Mouse (Mus musculus) layer of hippocampus, postnatal 25 days (tissue): ENCODE measurements around the gene Tns1. TPM values are rescaled to one million over a fixed set of nuclear protein-coding genes. Genes with fewer than 3 reads are reported as not detected.

ENCODE experiments used
- DNase-seq, 2 experiments: peaks; one replicate each; pipeline ENCODE4 v3.0.0; 2022; ENCODE audit warnings: mixed read lengths in 2 of 2, low spot score in 1 of 2; ENCODE audit errors: extremely low spot score in 1 of 2
- total RNA-seq, 2 experiments: library from RNA; stranded (reverse); gene quantifications; 2 replicates each; pipeline ENCODE4 v1.2.3; 2021

The Tns1 gene
- total RNA-seq, 2 experiments from 2014 or later = 29.6 to 41.9 TPM

DNA sequence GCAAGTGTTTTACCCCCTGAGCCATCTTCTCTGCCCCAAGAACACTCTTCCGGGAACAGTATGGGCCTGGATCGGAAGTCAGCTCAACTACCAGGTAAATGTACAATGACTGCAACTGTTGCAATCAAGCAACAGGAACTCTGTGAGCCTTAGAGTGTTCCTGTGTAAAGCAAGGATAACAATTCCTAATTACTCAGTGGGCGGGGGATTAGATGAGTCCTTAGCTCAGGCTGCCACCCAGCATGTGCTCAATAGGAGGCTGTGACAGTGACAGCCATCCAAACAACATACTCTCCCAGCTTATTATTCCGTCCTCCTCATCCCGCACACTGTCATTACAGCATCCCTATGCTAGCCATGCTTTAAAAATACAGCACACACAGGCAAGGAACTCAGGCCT, 200.0 kb downstream of the Tns1 start:
- no peak for DNase-seq

- no peak for DNase-seq
Measured at GRCm38 (mm10) chr1:73923185-73923584, 201.1 kb downstream of the Tns1 start.

DNA sequence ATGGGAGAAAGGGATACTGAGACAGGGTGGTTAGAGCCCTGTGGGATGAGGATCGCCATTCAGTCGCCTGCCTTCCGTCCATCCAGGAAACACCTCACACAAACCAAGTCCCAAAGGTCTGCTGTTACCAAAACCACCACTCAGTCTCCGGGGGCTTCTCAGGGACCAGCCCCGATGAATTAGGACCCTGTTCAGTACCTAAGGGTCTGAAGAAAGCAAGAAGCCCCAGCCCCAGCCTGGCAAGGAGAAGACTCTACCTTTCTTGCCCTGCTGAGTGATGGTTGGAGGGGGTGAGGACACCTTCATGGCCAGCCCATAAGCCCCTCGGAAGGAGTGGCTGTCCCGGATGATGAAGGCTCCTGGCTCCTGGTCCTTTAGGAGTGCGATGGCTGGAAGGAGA, 203.5 kb downstream of the Tns1 start:
- no peak for DNase-seq

- no peak for DNase-seq
Measured at GRCm38 (mm10) chr1:73919909-73920308, 204.3 kb downstream of the Tns1 start.

DNA sequence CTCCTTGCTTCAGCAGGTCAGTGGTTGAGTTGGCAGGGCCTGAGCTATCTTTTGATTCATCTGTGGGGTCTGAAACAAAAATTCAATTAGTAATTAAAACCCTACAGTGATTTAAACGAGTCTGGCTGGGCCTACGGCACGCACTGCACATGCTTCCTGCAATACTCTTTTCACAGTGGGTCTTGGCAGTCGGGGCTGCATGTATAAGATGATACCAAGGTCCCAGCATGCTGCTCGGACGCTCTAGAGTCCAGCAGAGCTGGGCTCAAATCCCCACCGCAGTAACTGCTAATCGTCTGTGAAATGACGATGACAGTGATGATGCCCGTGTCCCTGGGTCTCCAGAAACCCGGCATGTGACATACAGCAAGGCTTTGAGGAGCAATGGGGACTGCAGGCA, 206.2 kb downstream of the Tns1 start:
- no peak for DNase-seq

DNA sequence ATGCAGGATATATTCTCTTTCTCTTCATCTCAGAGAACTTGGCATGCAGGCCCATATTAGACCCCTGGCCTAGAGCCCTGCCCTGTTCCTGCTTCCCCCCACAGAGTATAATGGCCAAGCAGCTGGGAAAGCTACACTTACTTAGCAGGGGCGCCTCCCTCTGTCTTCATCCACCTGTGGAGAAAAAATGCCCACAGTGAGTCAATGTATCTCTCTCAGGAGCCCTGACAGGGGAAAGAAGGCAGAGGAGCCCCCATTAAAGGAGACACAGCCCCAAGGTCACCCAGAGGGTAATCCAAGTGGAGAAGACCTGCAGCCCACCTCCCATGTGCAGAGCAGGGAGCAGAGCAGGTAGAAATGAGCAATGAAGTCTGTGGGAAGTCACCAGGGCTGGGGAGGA, 208.0 kb downstream of the Tns1 start:
- DNase-seq = peak in 1 of 2 experiments; percentile 2

DNA sequence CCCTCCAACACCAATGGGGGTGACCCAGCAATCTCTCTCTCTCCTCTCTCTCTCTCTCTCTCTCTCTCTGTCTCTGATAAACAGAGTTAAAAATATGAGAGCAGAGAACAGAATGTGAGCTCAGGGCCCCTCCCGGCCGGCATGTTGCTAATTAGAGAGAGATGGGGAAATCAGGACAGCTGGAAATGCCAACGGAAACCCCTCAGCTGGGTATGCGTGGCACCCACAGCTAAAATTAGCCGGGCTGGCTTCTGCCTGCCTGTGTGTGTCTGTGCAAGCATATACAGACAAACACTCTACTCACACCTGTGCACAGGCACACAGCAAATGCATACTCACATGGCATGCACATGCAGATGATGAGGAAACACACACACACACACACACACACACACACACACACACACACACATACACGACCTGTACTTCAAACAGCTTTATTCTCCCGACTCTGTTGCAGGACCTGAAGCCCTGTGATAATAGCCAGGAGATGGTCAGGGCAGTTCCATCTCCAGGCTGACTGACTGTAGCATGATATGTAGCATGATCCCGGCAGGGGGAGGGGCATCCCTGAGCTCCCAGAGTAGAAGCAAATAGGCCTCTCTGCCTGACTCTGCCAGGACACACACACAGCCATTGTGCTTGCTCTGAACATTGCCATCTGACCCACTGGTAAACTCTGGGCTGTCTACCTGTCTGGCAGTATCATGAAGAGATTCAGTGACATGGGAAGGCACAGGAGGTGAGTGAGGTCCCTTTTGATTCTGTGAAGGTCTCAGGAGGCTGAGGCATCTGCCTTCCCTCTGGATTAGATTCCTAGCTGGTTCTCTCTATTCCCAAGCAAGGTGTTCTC, 208.8 kb downstream of the Tns1 start:
- DNase-seq = peak in 1 of 2 experiments; percentile 51

GRCm38 (mm10) chr1:73914076-73914475, 210.2 kb downstream of the Tns1 start:
- DNase-seq = peak in 1 of 2 experiments; percentile 11

- peak in 1 of 2 experiments; percentile 4 for DNase-seq
Measured at GRCm38 (mm10) chr1:73913071-73914005, 210.9 kb downstream of the Tns1 start.

GRCm38 (mm10) chr1:73912466-73912865, 211.8 kb downstream of the Tns1 start:
- peak in 1 of 2 experiments; percentile 2 for DNase-seq

- peak in 1 of 2 experiments; percentile 2 for DNase-seq
Measured at GRCm38 (mm10) chr1:73911981-73912380, 212.3 kb downstream of the Tns1 start.

DNA sequence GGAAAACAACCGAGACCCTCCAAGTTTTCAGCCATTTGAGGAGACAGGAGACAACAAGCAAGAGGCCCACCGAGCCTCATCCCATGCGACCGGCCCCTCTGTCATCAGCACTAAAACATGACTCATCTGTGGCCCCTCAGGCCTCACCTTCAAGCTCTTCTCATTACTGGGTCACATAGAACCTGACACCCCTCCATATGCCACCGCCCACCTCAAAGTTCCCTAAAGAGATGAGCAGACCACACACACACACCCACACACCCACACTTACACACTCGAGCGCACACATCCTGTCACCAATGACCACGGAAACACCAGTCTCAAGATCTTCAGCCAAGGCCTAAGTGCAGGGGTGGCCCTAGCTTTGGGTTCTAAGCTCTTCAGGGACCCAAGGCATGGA, 213.5 kb downstream of the Tns1 start:
- DNase-seq = peak in 1 of 2 experiments; percentile 2

DNA sequence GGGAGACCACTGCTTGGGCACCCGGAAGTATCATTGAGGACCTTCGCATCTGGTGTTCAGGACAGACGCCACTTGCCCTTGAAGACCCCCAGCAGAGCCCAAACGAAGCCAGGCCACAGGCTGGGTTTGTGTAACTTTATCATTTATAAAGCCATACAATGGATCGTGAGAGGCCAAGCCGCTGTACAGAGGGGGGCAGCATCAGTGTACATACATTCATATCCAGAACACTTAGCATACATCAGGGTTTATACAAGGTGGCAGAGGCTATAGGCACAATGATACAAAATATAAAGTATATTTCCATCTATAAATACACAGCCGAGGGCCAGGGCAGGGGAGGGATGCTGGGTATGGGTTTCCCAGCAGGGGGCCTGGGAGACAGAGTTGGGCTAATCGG, 214.1 kb downstream of the Tns1 start:
- peak; percentile 1 to 2 for DNase-seq

DNA sequence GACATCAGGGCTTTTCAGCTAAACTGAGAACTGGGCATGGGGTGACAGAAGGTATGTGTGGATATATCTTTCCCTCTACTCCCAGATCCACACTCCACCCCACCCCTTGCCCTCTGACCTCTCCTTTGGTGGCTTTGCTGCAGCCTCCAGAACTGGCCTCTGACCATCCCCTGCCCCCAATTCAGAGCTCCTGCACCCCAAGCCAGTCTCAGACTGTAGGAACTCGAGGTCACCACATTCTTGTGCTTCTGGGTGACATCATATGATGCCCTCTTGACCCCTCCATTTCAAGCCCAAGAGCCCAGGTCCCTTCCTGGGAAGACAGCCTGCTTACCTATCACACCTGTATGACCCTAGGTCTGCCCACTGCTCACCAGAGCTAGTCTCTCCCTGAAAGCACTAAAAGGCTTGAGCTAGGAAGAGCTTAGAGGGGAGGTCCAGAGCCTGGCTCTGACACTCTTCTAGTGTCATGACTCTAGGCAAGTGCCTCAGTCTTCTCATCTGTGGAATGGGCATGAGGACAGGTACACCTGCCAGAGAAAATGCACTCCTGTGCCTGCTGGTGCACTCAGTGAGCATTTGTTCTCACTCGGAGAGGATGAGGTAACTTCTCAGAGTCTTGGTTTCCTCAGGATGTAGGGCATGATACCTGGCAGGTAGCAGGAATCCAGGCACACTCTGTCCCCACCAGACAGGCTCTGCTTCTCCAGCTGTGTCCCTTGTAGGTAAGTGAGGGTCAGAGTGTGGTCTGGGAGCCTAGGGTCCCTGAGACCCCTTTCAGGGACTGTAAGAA, 214.9 kb downstream of the Tns1 start:
- peak in 1 of 2 experiments; percentile 1 for DNase-seq

GRCm38 (mm10) chr1:73908081-73908960, 215.9 kb downstream of the Tns1 start:
- peak; percentile 1 to 6 for DNase-seq

DNA sequence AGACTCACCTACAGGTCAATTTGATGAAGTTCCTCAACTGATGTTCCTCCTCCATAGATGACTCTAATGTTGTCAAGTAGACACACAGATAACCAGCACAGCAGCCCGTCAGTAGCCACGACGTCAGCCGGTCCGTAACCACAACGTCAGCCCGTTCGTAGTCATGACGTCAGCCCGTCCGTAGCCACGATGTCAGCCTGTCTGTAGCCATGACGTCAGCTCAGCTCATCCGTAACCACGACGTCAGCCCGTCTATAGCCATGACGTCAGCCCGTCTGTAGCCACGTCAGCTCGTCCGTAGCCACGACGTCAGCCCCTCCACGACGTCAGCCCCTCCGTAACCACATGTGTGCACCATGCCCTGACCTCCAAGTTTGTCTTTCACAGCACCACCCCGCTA, 217.1 kb downstream of the Tns1 start:
- DNase-seq = no peak

GRCm38 (mm10) chr1:73906376-73906775, 217.9 kb downstream of the Tns1 start:
- DNase-seq = peak in 1 of 2 experiments; percentile 4

DNA sequence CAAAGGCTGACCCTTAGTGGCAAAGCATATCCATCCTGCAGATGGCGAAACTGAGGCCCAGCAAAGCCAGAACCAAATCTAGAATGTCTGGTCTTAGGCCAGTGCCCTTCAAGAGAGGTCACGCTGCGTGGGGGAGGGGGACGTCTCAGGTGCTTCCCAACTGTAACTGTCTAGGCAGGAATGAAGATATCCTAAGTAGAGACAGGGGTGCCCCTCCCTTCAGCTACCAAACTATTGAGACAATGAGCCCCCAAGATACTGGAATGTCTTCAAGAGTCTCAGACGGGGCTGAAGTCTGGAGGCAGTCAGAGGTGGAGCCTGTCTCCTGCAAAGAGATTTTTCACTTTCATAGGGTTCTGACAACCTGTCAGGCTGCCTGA, 218.4 kb downstream of the Tns1 start:
- DNase-seq = peak in 1 of 2 experiments; percentile 5

- DNase-seq = peak in 1 of 2 experiments; percentile 4
Measured at GRCm38 (mm10) chr1:73905111-73905810, 219.0 kb downstream of the Tns1 start.
